Mouse (Mus musculus) cerebellum, adult 18-20 months (tissue): ENCODE results near the gene Scube1.

ENCODE experiments used
- DNase-seq, 2 experiments: peaks; one replicate each; pipeline ENCODE4 v3.0.0; 2021

Gene Scube1

DNA sequence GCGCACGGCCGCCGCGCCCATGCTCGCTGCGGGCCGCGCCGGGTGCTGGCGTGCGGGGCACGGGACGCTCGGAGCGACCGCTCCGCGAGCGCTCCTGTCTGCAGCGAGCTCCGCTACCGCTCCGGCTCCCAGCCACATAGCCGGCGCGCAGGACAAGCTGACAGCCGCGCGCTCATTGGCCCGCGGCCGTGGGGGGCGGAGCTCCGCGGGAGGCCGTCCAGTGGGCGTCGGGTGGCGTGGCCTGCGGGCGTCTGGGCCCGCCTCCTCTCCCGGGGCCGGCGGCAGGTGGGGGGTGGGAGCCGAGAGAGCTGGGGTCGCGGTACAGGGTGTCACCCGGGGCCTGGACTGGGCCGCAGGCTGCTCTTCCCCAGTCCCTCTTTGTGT is at the start of gene Scube1:
Gene Scube1 (minus strand): TSS at position 136 of the 384 bp plus-strand sequence.
- DNase-seq, result peak; percentile 33 to 57

DNA sequence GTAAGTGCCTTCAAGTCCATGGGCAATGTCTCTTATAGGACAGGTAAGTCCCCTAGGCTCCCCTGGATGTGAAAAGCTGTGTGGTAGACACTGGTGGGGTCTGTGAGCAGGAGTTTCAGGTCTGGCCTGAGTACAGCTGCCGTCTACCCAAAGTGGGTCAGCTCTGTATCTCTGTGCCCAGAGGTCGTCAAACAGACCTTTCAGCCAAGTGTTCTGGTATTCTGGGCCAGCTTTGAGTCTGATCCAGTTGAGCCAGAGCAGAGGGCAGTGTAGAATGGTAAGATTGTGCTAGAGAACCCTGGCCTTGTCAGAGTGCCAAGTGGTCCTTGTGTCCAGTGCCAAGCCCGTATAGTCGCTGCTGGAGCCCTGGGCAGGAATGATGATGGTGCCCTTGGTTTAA is 48.1 kb upstream of the Scube1 start:
- DNase-seq, result no peak

DNA sequence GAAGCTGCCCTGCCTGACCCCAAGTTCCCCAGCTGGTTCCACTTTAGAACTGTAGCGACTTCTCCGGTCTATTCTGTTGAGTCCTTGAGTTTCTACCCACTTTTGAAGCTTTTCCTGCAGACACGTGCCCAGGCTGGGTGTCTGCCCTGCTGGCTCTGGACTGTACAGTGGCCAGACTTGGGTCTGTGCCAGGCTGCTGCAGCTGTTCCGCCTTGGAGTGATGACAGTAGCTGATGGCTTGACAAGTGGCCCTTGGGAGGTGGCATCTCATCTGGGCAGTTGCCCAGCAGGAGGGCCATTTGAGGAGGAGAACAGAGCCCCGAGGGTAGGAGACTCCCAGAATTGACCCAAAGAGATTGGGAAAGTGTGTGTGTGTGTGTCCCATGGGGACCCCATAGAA is 47.6 kb upstream of the Scube1 start:
- peak in 1 of 2 experiments; percentile 12 for DNase-seq

DNA sequence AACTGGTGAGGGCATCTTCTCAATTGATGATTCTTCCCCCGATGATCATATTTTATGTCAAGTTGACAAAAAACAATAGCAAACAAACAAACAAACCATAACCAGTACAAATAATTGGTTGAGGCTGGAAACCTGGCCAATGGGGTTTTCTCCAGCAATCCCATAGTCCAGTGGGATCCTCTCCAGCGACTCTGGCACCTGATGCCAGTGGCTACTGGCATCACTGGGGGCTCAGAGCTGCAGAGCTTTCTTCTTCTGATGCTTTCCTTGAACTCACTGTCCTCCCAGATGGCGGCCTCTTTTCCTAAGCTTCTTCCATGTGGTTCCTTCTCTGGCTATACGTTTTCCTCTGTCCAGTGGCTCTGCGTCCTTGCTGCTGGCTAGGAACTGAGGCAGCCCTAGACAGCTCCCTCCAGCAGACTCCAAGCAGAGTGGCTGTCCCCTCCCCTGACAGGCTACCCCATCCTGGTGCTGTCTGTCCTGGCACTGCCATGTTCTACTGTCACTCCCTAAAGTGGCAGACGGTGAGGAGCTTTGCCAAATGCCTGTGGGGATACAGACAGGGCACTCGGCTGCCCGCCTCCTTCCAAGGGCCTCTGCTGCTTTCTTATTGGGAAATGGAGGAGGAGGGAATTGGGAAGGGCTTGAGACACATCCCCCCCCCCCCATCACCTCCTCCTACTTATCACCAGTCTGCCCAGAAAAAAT is 46.7 kb upstream of the Scube1 start:
- DNase-seq, result peak; percentile 47 to 61

DNA sequence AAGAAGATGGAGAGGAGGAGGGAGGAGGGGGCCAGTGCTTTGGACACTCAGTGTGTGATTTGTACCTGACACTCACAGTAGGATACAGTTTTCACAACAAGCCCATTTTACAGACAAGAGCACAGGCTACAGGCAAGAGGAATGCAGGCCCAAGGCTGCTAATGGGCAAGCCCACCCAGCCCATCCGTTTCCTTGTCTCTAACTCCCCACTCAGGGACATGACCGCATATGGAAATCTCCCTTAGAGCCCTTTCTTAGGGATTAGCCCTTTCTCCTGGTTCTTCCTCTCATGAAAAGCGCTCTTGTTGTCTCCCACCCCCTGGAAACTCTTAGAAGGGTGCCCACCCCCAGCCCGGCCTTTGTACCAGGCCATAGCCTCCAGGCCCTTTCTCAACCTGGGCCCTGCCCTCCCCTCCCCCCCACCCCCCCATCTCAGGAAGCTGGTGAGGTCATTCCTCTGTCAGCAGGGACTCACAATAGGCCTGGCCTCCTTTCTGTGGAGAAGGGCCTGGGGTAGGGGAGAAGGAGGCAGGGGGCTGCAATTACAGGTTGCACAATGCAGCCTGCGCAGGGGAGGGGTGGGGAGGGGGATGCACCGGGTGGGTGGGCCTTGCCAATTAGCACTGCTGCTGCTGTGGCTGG is 40.7 kb upstream of the Scube1 start:
- no peak for DNase-seq

DNA sequence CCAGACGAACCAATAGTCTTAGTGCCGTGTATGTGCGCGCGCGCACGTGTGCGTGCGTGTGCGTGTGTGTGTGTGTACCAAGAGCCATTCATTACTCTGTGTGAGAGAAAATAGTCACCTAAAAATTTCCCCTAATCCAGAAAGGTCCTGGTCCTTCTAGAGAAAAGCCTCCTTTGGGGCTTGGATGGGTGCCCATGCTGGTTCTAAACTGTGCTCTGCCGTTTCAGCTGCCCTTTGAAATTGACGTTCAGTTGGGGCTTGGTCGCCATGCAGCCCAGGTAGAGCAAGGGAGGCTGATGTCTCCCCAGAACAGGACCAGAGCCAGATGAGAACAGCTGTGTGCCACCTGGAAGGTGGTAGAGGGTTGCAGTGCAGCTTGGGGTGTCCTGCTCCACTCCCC is 36.7 kb upstream of the Scube1 start:
- no peak for DNase-seq

DNA sequence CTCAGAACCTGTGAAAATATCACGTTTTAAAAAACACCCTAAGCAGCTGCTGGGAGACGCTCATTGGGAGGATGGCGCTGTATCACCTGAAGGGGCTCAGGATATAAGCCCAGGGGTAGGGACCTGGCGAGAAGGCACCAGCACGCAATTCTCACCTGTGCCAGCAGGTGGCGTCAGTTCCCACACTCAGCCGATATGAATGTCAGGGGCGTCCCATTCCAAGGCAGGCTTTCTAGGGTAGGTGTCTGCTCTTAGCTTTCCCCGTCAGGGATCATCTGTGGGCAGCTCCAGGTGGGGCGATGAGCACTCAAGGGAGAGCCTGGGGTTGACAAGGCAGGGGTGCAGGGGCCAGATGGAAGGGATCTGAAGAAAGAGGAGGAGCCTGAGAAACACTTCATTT is 35.9 kb upstream of the Scube1 start:
- DNase-seq, result peak; percentile 27 to 50

DNA sequence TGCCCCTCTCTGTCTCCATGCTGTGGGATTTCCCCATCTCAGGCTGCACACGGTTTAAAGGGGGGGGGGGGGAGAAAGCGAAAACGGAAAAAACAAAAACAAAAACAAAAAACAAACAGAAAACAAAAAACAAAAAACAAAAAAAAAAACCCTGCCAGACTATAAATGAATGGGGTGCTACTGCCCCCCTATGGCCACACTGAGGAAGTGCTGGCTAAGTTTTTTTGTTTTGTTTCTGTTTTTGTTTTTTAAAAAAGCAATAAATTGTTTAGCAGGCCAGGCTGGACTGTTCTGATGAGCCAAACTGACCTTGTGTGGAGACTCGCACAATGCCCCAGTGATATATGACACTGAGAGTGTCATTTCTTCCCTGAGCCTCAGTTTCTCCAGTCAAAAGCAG is 34.1 kb upstream of the Scube1 start:
- DNase-seq, result no peak

DNA sequence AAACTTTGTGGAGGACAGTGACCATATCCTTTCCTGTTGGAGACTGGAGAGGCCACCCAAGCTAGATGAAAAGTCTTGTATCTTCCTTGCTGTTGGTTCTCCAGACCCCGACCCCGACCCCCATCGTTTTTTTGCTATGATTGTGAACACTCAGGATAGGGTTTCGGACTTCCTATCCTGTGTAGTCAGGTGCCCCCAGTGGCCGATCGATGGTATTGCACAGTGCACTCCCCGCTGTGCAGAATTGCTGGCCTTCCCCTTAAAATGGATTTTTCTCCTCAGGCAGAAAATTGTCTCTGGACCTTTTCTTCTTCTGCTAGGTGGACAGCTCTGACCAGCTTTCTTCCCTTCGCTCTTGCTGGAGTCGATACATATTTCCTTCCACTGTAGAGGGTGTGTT is 31.9 kb upstream of the Scube1 start:
- DNase-seq, result peak in 1 of 2 experiments; percentile 16

DNA sequence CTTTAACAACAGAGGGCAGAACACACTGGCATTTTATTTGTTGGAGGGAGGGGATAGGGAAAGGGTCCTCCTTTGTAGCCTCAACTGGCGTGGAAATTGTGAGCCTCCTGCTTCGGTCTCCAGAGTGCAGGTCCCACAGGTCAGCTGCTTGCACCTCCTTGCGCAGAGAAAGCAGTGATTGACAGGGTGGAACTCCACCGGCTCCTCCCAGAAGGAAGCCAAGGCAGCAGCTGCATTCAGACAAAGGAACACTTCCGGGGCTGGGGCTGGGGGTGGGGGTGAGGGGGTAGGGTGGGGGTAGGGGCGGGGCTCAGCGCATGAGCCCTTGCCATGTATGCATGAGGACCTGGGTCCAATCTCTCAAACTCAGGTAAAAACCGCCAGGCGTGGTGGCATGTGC is 24.6 kb upstream of the Scube1 start:
- no peak for DNase-seq

DNA sequence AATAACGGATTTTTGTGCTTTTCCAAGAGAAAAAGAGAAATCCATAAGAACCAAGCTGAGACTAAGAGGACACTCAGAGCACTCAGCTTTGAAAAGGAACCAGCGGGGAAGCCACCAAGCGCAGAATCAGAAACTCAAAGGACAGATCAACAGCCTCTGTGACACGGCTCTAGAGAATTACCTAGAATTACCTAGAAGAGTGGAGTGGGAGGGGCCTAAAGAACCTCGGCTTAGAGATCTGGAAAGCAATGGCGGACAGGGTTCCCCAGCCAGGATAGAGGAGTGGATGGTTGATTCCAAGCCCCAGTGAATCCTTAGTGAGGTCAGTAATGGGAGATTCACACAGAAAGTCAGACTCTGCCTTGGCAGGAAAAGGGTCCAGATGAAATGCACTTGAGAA is 24.2 kb upstream of the Scube1 start:
- DNase-seq, result no peak

DNA sequence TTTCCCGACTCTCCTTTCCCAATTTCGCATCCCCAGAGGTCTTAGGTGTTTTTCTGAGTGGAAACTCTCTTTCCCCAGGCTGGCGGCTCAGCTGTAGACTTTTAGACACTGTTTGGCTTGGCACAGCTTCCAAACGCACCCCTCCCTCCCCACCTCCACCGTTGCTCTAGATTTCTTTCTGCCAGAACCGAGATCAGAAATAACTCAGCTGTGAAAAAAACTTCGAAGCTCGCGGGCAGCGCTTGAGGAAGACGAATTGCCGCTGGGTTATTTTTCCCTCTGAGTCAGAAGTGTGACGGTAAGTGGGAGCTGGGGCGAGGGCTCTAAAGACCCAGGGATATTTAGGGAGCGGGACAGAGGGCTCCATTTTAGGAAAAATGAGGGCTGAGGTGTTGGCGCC is 21.5 kb upstream of the Scube1 start:
- DNase-seq, result no peak

DNA sequence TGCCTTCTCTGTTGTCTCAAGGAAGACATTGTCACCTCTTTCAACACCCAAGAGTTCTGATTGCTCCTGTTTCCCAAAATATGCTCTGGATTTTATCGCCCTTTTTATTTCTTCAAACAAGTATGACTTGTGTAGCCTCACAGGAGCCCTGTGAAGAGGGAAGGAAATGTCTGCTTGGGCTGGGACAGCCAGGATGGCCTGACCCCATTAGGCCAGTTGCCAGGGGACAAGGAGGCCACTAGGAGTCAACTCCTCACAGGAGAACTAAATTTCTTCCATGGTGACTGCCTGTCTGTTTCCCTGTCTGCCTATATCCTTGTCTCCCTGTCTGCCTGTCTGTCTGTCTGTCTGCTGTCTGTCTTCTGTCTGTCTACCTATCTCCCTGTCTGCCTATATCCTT is 17.2 kb upstream of the Scube1 start:
- DNase-seq, result no peak

DNA sequence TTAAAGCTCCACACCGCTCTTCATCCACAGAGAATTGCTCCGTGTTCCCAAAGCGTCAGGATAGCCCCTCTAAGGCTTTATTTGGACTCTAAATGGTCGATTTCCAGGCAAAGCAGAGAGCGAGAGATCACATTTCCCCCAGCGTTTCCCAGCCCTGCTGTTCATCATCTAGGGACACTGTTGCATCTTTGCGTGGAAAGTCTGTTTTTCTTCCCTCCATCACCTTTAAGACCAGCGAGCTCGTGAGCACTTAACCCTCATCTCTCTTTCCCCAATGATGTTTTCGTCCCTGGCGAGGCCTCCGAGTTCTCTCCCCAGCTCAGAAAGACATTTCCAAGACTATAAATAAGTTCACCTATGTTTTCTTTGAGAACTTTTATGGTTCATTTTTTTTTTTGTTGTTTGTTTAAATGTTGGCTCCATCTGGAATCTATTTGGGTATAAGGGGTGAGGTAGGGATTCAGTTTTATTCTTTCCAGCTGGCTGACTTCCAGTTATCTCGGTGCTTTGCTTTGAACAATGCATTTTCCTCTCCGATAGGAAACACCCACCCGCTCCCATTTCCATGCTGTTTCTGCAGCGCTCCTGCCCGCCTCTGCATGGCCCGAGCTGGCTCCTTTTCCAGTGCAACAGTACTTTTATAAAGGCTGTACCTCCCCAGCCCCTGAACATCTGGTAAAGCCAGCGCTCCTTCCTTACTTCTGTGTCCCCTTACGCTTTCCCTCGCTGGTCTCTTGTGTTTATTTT is 16.0 kb upstream of the Scube1 start:
- no peak for DNase-seq

DNA sequence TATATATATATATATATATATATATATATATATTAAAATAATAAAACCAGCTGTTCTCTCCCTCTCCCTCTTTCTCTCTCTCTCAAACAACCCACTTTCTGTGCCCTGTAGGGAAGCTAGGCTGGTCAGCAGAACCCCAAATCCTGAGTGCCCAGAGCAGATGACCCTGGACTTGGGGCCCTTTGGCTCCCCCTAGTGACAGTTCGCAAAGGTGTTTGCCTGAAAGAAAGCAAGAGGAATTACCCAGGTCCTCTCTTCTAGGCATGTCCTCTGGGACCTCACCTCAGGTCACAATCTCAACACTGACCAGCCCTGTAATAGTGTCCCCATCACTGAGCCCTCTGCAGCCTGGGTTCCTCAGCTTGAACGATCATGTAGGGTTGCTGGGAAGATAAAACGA is 2.8 kb upstream of the Scube1 start:
- DNase-seq, result peak; percentile 32 to 37

DNA sequence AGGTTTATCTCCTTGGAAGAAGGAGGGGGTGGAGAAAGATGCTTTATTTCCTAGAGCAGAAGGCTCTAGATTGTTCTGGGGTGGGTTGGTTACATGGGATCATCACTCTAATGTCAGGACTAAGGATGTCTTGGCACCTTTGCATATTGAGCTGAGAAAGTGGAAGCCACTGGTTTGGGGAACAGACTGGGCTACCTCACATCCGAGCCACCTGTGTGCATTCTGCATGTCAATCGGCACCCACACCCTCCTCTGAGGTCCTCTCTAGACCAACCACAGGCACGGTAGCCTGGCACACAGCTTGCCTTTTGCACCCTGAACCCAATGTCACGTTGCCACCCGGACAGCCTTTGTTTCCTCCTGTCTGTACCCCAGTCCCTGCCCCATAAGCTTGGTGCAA is 1.9 kb upstream of the Scube1 start:
- no peak for DNase-seq

DNA sequence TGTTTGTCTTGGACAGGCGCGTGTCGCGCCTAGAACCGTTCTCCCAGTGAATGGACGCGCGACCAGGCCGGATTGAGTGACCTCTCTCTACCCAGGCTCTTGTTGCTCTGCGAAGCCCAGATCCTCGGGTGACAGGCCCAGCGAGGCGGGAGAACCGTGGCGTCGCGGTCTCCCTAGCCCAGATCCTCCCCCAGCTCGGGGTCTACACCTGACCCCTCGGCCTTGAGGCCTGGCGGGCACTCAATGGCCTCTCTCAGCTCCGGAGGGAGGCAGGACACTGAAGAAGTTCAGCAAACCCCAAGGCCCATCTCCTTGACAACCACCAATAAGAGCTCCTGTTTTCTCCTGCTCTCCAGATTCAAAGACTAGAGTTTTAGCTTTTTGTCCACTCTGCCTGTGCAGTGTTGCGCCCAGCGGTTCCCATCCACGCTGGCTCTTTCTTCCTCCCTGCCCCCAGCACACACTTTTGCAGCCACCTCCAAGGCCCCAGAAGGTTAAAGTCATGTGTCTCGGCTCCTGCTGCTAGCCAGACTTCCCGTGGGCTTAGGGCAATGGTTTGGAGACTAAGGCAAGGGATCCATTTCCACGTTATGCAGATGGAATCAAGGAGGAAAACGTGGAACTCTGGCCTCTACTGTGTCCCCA is 857 bp upstream of the Scube1 start:
- no peak for DNase-seq

DNA sequence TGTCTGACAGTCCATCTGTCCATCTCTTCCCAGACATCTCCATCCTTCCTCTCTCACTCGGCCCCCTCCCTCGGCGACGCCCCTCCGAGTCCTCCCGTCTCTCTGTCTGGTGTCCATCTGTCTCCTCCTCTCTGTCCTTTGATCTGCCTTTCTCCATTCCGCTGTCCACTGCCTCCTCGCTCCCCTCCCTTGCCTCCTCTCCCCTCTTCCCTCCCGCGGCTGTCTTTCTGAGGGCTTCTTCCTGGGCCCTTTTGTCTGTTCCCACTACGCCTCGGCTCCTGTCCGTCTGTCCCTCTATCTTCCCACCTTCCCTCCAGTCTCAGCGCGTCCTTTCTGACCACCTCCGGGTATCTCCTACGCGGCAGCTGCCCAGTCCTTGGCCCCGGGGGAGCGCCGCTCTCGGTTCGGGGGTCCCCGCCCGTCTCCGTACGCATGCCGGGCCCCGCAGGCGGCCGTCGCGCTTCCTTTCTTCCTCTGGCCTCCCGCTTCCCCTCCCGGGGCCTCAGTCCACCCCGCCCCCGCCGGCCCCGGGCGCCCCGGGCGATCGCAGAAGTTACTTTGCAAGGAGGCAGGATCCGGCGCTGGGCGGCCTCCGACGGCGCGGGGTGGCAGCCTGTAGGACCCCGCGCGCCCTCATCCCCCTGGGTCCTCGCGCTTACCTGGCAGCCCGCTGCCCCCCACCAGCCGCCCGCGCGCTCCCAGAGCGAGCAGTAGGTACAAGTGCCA is 498 bp downstream of the Scube1 start:
- DNase-seq, result no peak

DNA sequence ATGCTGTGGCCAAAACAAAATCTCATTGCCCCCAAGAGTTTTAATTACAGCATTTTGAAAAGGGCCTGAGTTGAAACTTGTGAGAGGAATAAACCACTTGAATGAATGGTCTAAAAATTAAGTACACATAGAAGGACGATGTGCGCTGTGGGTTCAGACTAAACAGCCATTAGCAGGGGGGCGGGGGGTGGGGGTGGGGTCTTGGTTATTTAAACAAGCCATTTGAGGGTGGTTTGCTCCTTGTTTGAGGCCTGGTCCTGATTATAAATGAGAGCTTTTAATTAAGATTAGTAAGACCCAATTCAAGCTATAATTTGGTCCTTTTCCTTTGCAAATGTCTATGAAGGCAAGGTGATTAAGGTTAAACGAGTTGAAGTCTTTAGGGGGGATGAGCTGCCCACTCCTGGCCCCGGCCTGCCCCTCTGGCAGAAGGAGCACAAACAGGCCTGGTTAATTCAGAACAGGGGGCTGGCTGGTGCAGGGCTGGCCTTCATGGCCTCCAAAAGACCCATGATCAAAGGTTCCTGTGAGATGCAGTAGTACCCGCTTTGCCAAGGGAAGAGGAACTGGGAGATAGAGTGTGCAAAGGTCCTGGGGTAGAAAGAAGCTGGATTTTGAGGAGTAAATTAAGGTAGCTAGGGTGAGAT is 9.1 kb downstream of the Scube1 start:
- DNase-seq, result no peak

DNA sequence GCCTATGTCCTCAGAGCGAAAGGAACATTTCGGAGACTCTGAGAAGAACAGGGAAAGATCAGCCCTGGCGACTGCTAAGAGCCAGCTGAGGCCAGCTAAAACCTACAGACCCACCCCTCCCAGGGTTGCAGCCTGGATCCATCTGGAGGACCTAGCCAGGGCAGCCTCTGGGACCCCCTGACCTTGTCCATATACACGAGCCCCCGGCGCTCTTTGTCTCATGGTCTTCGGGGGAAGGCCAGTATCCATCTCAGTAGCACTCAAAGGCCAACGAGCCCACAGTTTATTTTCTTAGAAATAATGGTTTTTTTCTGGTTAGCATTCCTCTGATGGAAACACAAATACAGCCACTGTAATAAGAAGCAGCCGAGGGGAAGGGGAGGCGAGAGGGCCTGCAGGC is 12.0 kb downstream of the Scube1 start:
- DNase-seq, result no peak

DNA sequence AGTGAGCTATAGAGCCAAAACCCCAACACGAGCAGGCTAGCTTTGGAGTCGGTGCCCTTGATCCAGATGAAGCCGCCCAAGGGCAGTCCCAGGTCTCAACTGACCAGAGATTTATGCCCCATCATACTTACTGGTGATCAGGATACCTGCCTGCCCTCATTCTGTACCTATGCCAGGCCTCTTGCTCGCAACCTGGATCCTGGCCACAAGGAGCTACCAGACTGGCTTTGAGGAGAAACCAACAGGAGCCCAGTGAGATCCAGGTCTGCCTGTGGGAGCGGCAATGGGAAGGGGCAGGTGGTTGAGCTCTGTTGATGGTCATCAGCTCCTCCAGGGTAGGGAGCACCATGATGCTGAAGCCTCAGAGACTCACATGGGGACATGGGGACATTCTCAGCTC is 12.5 kb downstream of the Scube1 start:
- no peak for DNase-seq
